Mouse (Mus musculus) lung, postnatal 0 days (tissue): ENCODE results near the gene Castor2.

Experiments used
- CTCF ChIP-seq: IDR thresholded peaks from 2 replicates; pipeline ENCODE4 v1.5.1; 2016; ENCODE audit warnings: antibody characterized with exemption, mild to moderate bottlenecking
- EP300 ChIP-seq: IDR thresholded peaks from 2 replicates; pipeline ENCODE4 v1.6.1; 2016; ENCODE audit warnings: antibody characterized with exemption, mild to moderate bottlenecking, control low read depth

DNA sequence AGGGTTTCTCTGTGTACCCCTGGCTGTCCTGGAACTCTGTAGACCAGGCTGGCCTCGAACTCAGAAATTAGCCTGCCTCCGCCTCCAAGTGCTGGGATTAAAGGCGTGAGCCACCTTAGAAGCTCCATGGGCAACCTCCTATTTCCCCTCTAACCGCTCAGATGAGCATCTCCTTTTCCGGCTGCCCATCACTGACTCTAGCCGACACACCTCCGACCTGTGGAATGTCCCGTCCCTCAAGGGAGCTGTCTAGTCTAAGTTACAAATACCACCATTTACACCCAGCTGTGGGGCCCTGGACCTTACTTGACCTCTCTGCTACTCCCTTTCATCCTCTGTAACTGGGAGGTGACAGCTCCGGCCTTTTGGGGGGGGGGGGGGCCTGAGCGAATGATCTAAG lies 76.2 kb downstream of the Castor2 start:
- TF ChIP-seq CTCF: no peak
- no peak for TF ChIP-seq EP300
